Mouse (Mus musculus) adrenal gland, postnatal 14 days (tissue): ENCODE data around the gene Agtr1a. TPM values are rescaled to one million over a fixed set of nuclear protein-coding genes. Genes with fewer than 3 reads are reported as not detected.

Experiments
- DNase-seq: peaks from one replicate; pipeline ENCODE4 v3.0.0; 2021; ENCODE audit warnings: mixed read lengths
- total RNA-seq: library from RNA; stranded (reverse); gene quantifications from 2 replicates; pipeline ENCODE4 v1.2.3, GENCODE M21; 2021

Agtr1a gene
- total RNA-seq, 1 experiment from 2014 or later = 209 TPM

DNA sequence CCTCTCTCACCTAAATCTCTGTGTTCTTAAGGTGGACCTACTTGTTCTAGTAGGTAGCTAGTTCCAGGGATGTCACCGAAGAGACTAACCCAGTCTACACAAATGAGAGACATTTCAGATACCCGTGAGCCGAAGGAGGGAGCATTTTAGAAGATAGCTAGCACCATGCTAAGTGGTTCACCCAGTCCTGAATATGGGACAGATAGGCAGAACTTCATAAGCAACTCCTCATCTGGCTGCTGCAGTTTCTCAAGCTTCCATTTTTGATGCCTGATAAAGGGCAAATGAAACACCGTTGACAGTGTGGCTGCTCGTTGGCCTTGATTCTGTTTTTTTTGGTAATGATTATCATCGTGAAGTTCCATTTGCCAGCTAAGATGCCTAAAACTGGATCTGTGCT lies 25.8 kb downstream of the Agtr1a start:
- no peak for DNase-seq

- no peak for DNase-seq
Measured at GRCm38 (mm10) chr13:30364097-30364625, 27.9 kb downstream of the Agtr1a start.

GRCm38 (mm10) chr13:30364780-30365179 lies 28.5 kb downstream of the Agtr1a start:
- DNase-seq = no peak

DNA sequence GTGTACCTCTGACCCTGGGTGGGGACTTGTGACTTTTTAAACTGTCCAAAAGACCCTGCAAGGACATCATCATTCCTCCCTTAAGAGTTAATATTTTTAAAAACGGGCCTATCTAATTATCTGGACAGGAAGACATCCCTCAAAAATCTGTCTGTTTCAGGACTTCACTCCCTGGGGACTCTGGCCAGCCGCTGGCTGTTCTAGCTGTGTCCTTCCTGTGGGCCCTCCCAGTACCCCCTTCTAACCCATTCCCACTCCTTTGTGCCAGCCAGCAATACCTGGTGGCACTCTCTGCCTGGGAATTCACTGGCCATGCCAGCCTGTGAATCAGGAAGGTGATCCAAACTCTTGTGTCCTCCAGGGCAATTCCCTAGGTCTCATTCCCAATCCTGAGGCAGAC lies 29.1 kb downstream of the Agtr1a start:
- DNase-seq = peak; percentile 62

- DNase-seq = no peak
Measured at GRCm38 (mm10) chr13:30368116-30368515, 31.9 kb downstream of the Agtr1a start.

DNA sequence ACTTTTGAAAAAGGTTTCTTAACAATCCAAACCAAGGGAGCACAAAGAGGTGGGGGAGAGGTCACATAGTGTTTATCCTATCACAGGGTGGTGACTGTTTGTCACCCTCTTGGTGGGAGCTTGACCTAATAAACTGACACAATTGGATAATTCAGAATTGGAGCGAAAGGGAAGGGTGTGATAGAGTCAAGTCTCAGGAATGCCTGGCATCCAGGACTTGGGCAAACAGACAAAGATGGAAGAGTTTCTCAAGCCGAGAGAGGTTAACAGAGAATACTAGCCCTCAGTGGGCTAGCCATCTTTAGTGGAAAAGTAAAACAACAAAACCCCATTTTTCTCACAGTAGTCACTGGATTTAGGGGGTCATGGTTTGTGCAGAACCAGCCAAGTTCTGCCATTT lies 32.5 kb downstream of the Agtr1a start:
- no peak for DNase-seq

DNA sequence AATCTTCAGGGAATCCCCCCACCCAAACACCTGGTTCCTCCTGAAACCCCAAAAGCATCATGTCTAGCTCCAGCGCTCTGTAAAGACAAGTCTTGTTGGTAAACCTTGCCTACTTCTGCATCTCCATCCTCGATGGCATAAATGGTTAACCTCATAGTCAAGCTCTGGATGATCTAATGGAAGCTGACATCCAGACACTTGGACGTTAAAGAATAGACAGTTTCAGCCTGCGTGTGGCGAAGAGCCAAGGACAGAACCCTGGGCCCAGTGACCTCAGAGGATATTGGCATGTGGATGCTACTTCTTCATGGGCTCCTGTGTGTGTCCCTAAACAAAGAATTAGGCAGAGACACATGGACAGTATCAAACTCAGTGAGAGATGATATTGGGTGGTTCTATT lies 42.6 kb downstream of the Agtr1a start:
- DNase-seq = peak; percentile 63

DNA sequence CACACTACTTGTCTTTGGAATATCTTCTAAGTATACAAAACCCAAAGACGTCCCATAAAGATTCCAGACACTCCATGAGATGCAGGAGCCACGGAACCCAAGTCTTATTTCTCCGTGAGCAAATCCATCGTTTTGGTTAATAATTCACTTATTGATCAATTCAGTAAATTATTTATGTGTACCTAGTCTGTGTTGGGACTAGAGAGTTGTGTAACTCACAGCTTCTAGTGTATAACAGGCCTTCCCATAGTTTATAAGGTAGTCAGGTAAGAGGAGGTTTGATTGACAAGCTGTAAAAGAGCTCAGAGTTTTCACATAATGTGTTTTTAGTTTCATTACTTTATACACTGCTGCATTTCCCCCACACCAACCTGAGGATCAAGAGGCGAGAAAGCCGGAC lies 48.9 kb downstream of the Agtr1a start:
- DNase-seq = no peak

- no peak for DNase-seq
Measured at GRCm38 (mm10) chr13:30394123-30394522, 57.9 kb downstream of the Agtr1a start.

DNA sequence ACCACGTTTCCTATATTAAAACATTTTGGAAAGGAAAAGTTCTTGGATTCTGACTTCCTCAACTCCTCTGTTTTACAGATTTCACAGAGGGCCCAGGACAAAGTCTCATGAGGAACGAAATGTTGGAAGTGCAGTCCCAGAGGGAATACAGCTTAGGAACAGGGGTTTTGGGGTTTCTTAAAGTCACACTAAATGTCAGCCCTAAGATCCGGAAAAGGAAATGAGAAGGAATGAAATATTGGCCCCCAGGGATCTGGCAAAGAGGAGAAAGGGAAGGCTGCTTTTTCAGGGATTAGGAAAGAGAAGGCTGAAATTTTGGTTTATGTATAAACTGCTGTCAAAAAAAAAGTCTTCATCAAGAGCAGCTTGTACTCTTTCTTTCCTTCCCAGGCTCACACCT lies 60.2 kb downstream of the Agtr1a start:
- no peak for DNase-seq

- DNase-seq = no peak
Measured at GRCm38 (mm10) chr13:30398852-30399251, 62.6 kb downstream of the Agtr1a start.

GRCm38 (mm10) chr13:30400621-30401020 lies 64.4 kb downstream of the Agtr1a start:
- DNase-seq = no peak

GRCm38 (mm10) chr13:30403874-30404273 lies 67.6 kb downstream of the Agtr1a start:
- DNase-seq = no peak

GRCm38 (mm10) chr13:30418611-30419010 lies 82.4 kb downstream of the Agtr1a start:
- DNase-seq = no peak

GRCm38 (mm10) chr13:30427008-30427407 lies 90.8 kb downstream of the Agtr1a start:
- peak; percentile 32 for DNase-seq

DNA sequence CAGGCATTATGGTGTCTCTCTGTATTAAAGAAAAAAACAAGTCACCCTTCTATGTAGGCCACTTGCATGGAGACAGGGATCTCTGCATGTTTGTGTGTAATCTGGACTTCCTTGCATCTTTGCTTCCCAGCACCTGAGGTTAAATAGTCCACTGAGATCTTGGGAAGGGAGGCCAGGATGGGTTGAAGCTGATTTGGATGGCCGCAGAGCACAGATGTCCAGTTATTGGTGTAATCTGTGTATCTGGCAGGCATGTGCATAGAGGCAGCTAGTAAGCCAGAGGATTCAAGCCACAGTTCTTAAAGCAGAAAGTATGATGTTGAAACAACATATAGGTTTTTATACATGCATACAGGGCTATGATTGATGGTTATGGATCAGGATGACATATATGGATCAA lies 91.2 kb downstream of the Agtr1a start:
- DNase-seq = no peak

Other genes starting within 250 kb of the Agtr1a start
- gene Mboat1, start 200.0 kb upstream of the Agtr1a start, total RNA-seq = 3.5 and 5.1 TPM in 2 replicates
- gene Uqcrfs1, start 208.9 kb downstream of the Agtr1a start, total RNA-seq = 550 and 554 TPM in 2 replicates